Mouse (Mus musculus) cerebellum, adult 11-12 months (tissue): ENCODE data around the gene Slc2a4.
"Not testable (repeated sequence)": the region's sequence is repeated elsewhere in the genome, so short reads cannot be mapped to it uniquely, and the experiment has no call there.

Source experiments
- DNase-seq: peaks from one replicate; pipeline ENCODE4 v3.0.0; 2022

Slc2a4 gene

GRCm38 (mm10) chr11:69918118-69918517 lies 29.9 kb downstream of the Slc2a4 start:
- DNase-seq, result no peak

GRCm38 (mm10) chr11:69917379-69917948 lies 30.5 kb downstream of the Slc2a4 start:
- no peak for DNase-seq

DNA sequence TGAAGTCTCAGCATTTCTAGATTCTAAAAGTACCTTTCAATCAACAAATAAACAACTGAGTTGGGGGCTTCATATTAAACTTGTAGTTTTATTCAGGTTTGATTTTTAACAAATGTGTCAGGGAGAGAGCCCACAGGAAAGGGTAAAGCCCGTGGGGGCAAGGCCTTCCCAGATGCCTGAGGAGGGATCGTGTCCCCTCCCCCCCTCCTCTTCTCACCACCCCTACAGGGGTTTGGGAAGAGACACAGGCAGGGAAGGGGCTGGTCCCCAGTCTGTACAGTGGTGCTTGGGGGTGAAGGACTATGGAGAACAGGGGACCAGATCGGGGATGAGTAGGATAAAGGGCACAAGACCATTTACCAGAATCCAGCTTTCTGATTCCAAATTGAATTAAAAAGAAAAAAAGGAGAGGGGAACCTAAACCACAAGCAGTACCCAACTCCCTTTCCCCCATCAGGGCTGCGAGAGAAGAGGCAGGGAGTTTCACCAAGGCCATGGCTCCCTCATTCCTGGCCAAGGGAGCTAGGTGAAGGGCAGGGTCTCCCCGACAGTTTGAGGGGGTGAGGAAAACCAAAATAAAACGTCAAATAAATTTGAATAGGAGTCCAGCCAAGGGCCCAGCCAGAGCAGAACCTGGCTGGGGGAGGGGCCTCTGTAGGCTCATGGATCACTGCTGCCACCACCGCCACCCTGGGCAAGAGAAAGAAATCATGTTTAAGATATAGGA lies 31.2 kb downstream of the Slc2a4 start:
- not testable (repeated sequence) for DNase-seq

- no peak for DNase-seq
Measured at GRCm38 (mm10) chr11:69915667-69916627, 32.0 kb downstream of the Slc2a4 start.

DNA sequence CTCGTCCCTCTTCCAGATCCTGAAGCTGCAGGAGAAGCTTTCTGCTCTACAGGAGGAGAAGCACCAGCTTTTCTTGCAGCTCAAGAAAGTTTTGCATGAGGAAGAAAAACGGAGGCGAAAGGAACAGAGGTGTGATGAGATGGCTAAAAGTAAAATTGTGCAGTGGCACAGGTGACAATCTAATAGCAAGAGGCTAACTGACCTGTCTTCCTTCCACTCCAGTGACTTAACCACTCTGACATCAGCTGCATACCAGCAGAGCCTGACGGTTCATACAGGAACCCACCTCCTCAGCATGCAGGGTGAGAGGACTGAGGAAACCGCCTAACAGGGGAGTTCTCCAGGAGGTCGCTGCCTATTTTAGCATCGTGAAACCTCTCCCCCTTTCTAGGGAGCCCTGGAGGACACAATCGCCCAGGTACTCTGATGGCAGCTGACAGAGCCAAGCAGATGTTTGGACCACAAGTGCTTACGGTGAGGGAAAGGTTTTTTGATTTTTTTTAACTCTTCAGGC lies 33.0 kb downstream of the Slc2a4 start:
- DNase-seq, result no peak

DNA sequence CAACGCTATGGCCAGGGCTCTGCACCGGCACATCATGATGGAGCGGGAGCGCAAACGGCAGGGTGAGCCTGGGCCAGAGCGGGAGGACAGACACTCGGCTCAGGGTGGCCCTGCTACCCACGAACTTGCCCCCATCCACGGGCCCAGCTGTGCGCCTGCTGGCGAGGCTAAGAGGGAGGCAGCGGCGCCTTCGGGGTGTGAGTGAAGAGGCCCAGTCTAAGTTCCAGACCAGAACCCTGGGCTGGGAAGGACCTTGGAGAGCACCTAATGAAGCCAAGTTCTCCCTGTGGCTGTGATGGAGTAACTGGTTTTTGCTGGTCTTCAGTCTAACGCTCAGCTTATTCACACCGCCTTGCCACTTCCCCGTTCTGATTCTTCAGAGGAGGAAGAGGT lies 33.6 kb downstream of the Slc2a4 start:
- no peak for DNase-seq

DNA sequence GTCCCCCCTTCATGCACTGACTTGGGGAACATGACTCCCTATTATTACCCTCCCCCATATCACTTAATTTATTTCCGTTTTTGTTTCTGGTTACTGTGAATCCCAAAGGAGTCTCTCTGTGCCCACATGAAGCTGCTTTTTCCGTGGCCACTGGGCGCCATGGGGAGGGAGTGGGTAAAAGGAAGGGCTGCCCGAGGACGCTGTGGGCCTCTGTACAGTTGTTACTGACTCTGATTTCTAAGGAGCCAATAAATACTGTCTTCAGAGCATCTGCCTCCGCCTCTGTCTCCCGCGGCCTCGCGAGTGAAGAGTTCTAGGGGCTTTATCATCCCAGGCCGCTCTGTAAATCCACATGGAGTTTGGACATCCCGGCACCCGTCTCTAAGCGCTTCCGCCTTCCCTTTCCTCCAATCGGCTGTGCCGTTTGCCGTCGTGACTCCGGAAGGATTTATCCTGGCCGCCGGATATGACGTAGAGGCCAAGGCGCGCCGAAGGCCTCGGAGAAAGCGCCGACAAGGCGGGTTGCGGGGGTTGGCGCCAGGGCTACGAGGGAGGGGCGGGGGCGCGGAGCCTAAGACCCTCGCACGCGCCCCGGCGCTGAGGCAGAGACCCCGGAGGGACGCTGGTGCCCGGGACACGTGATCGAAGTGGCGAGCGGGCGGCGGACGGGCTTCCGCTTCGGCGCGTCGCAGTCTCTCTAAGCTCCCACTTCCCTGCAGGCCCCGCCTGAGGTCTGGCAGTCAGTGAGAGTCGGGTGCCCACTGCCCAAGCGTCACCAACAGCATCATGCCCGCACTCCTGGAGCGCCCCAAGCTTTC lies 34.2 kb downstream of the Slc2a4 start, which contains the start of gene Gps2:
TSS of gene Gps2 (plus strand) at position 335 of the 818 bp plus-strand sequence.
- DNase-seq, result peak; percentile 93

DNA sequence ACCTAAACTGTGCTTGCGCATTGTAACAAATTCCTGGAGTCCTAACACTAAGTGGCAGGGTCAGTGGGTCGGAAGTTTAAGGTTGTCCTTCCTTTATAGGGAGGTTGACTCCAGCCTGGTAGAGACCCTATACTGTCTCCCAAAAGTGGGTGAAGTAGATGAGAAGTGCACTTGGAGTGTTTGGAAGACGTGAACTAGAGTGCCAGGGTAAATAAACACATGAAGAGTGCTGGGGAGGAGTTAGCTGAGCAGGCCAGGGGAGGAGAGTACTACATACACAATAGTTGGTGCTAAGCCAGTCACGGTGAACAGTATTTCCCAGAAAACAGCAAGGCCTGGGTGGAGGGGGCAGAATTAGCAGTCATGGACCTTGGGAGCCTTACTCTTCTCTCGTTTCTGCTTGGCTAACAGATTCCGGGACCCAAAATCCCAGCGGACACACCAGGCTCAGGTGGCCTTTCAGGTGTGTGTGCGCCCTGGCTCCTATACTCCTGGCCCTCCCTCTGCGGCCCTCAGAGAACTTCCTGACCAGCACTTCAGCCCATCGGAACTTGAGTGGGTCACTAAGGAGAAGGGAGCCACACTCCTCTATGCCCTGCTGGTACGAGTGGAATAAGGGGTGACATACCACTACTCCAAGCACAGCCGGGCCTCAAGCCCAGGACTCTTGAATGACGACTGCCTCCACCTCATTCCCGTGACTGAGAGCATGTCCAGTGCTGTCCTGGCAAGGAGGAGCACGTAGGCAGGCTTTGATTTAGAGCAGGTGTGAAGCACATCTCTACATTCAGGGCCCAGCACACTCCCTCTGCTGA lies 35.1 kb downstream of the Slc2a4 start:
- DNase-seq, result no peak

GRCm38 (mm10) chr11:69911701-69912100 lies 36.3 kb downstream of the Slc2a4 start:
- DNase-seq, result no peak

DNA sequence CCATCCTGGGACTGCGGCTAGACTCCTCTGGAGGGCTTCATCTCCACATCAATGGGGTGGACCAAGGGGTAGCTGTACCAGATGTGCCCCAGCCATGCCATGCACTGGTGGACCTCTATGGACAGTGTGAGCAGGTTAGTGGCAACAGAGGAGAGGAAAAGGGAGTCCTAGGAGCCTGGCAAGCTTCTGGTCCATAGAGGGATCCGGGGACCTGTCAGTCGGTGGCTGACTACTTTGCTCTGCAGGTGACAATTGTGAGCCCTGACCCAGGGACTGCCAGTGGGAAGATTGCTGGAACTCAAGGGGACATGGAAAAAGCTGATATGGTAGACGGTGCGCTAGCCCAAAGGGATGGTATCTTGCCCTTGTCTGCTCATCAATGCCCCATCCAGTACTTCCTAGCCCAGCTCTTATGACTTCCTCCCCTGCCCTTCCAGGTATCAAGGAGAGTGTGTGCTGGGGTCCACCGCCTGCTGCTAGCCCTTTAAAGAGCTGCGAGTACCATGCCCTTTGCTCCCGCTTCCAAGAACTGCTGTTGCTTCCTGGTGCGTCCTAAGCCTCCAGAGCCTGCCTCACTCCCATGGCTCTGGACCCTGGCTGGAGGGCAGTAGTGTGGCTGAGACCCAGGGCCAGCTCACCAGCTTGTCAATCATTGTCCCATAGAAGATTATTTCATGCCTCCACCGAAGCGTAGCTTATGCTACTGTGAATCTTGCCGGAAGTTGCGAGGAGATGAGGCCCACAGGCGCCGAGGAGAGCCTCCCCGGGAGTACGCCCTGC lies 37.0 kb downstream of the Slc2a4 start:
- DNase-seq, result no peak

GRCm38 (mm10) chr11:69910177-69910576 lies 37.8 kb downstream of the Slc2a4 start:
- DNase-seq, result no peak

- no peak for DNase-seq
Measured at GRCm38 (mm10) chr11:69909174-69909573, 38.8 kb downstream of the Slc2a4 start.

GRCm38 (mm10) chr11:69908645-69909044 lies 39.3 kb downstream of the Slc2a4 start:
- no peak for DNase-seq

DNA sequence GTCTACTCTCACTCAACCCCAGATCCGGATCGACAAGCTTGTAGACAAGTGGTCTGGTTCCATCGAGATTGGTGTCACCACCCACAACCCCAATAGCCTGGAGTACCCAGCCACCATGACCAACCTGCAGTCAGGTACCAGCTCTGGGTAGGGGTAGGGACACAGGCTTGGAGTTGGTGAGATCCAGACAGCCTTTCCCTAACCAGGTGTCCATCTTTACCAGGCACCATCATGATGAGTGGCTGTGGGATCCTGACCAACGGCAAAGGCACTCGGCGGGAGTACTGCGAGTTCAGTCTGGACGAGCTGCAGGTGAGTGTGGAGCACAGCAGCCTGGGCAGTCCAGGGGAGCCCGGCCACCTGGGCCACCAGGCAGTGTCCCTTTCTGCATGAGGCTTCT lies 43.7 kb downstream of the Slc2a4 start:
- no peak for DNase-seq

GRCm38 (mm10) chr11:69902972-69903371 lies 45.0 kb downstream of the Slc2a4 start:
- DNase-seq, result no peak

- no peak for DNase-seq
Measured at GRCm38 (mm10) chr11:69901993-69902392, 46.0 kb downstream of the Slc2a4 start.

DNA sequence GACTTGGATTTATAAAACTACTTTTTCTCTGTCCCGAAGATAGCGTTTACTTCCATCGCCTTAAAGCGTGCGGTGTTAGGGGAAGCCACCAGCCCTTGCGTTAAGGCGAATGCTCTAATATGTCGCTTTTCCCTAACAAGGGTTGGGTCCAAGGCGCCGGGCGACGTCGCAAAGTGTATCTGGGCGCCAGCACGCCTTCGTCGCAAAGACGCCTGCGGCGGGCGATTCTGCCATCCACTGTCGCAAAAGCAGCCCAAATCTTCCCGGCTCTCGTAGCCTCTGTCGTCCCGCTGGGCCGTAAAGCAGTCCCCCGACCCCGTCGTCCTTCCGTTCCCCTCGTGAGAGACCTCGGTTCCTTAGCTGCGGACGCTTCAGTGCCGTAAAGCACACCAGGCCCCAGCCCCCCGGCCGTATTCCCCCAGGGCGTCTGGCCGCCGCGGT lies 46.6 kb downstream of the Slc2a4 start:
- DNase-seq, result peak; percentile 98

GRCm38 (mm10) chr11:69900471-69901405 lies 47.2 kb downstream of the Slc2a4 start, which contains the start of the genes 2810408A11Rik and Neurl4:
Gene 2810408A11Rik, minus strand, starts transcription at chr11:69900987.
Gene Neurl4, plus strand, starts transcription at chr11:69901072.
- peak; percentile 92 for DNase-seq

GRCm38 (mm10) chr11:69899870-69900269 lies 48.1 kb downstream of the Slc2a4 start:
- no peak for DNase-seq
